Mouse (Mus musculus) cerebellum, adult 2 months (tissue): Measurements from ENCODE around the gene Capn3. TPM values are rescaled to one million over a fixed set of nuclear protein-coding genes. Genes with fewer than 3 reads are reported as not detected.

Source experiments
- DNase-seq, 2 experiments: peaks; one replicate each; pipeline ENCODE4 v3.0.0; 2021
- H3K27ac ChIP-seq: fragments of 200-500 bp; 2 replicates; pipeline ENCODE4 v1.5.1; 2012; ENCODE audit warnings: low read length, control low read depth, inconsistent platforms; ENCODE audit not compliant: insufficient read depth
- H3K27me3 ChIP-seq: fragments of 200-500 bp; 2 replicates; pipeline ENCODE4 v1.6.1; 2012; ENCODE audit warnings: inconsistent platforms, mild to moderate bottlenecking, low read length, moderate library complexity; ENCODE audit not compliant: control insufficient read depth, insufficient read depth
- H3K4me1 ChIP-seq: fragments of 200-500 bp; 2 replicates; pipeline ENCODE4 v1.6.1; 2011; ENCODE audit warnings: low read length; ENCODE audit not compliant: control insufficient read depth, insufficient read depth
- H3K4me3 ChIP-seq: fragments of 200-500 bp; replicated peaks from 2 replicates; pipeline ENCODE3; 2011; ENCODE audit warnings: mild to moderate bottlenecking, low read depth, low read length, control low read depth; ENCODE audit not compliant: insufficient read depth
- CTCF ChIP-seq: fragments of 200-500 bp; IDR thresholded peaks from 2 replicates; pipeline ENCODE4 v1.5.1; 2011; ENCODE audit warnings: low read depth, mild to moderate bottlenecking, control low read depth, low read length, moderate library complexity, borderline replicate concordance; ENCODE audit not compliant: insufficient read depth
- POLR2A ChIP-seq: fragments of 200-500 bp; IDR thresholded peaks from 2 replicates; pipeline ENCODE4 v1.6.1; 2011; ENCODE audit warnings: low read length, control low read depth, borderline replicate concordance; ENCODE audit not compliant: insufficient read depth
- WGBS: fragments of 180-500 bp; shearing (Covaris S2); methylation state at CpG from one replicate; pipeline ENCODE4 v1.1.7; 2018; 5-methylcytosine and 5-hydroxymethylcytosine counted together
- polyA plus RNA-seq: library from polyadenylated mRNA; depleted of rRNA; stranded (reverse); fragments of >200 nt; gene quantifications from 2 replicates; pipeline ENCODE4 v1.2.3, GENCODE M21; 2012

The Capn3 gene
- polyA plus RNA-seq, 1 experiment, result 1.7 TPM

- WGBS, result 94% methylated on average over 3 of the region's 3 CpGs
- TF ChIP-seq POLR2A (no peak), CTCF (no peak)
- H3K27ac ChIP-seq, result no peak overlapping the region
Observed at GRCm38 (mm10) chr2:120484241-120484640, 28.4 kb downstream of the Capn3 start.

GRCm38 (mm10) chr2:120493254-120493653 lies 37.4 kb downstream of the Capn3 start:
- H3K27ac ChIP-seq, result no peak overlapping the region
- no peak overlapping the region for H3K4me3 ChIP-seq
- H3K4me1 ChIP-seq, result no peaks in the 10 kb centered on the region
- 31% methylated on average over 4 of the region's 4 CpGs for WGBS
- DNase-seq, result no peak
- no peaks in the 10 kb centered on the region for H3K27me3 ChIP-seq
- no peak for TF ChIP-seq CTCF
- TF ChIP-seq POLR2A, result no peak

More at GRCm38 (mm10) chr2:120484241-120484640, 28.4 kb downstream of the Capn3 start:
- Histone ChIP-seq H3K4me3 (no peak overlapping the region), H3K27me3 (no peaks in the 10 kb centered on the region), H3K4me1 (no peaks in the 10 kb centered on the region)
- no peak for DNase-seq

GRCm38 (mm10) chr2:120496511-120496910 lies 40.7 kb downstream of the Capn3 start:
- DNase-seq, result no peak
- Histone ChIP-seq H3K4me1 (no peaks in the 10 kb centered on the region), H3K27me3 (no peaks in the 10 kb centered on the region), H3K4me3 (no peak overlapping the region), H3K27ac (no peak overlapping the region)
- WGBS, result 69% methylated on average over 3 of the region's 3 CpGs
- no peak for TF ChIP-seq CTCF
- TF ChIP-seq POLR2A, result no peak

GRCm38 (mm10) chr2:120499971-120500471 lies 44.2 kb downstream of the Capn3 start:
- 85% methylated on average over 6 of the region's 6 CpGs for WGBS
- H3K4me3 ChIP-seq, result no peak overlapping the region
- H3K4me1 ChIP-seq, result no peaks in the 10 kb centered on the region
- no peak overlapping the region for H3K27ac ChIP-seq
- TF ChIP-seq POLR2A (no peak), CTCF (no peak)
- H3K27me3 ChIP-seq, result no peaks in the 10 kb centered on the region
- DNase-seq, result no peak

GRCm38 (mm10) chr2:120501136-120501918 lies 45.5 kb downstream of the Capn3 start:
- TF ChIP-seq CTCF (no peak), POLR2A (no peak)
- no peak overlapping the region for H3K4me3 ChIP-seq
- WGBS, result 28% methylated on average over 17 of the region's 17 CpGs
- no peaks in the 10 kb centered on the region for H3K27me3 ChIP-seq
- DNase-seq, result no peak
- no peak overlapping the region for H3K27ac ChIP-seq
- no peaks in the 10 kb centered on the region for H3K4me1 ChIP-seq

- Histone ChIP-seq H3K27me3 (no peaks in the 10 kb centered on the region), H3K4me1 (no peaks in the 10 kb centered on the region), H3K4me3 (no peak overlapping the region), H3K27ac (no peak overlapping the region)
- TF ChIP-seq CTCF (no peak), POLR2A (no peak)
- WGBS, result 73% methylated on average over 13 of the region's 13 CpGs
- DNase-seq, result peak in 1 of 2 experiments; percentile 17
Observed at GRCm38 (mm10) chr2:120501931-120502604, 46.2 kb downstream of the Capn3 start.

GRCm38 (mm10) chr2:120502605-120502990 lies 46.8 kb downstream of the Capn3 start:
- Histone ChIP-seq H3K27me3 (no peaks in the 10 kb centered on the region), H3K27ac (no peak overlapping the region), H3K4me3 (no peak overlapping the region), H3K4me1 (no peaks in the 10 kb centered on the region)
- DNase-seq, result peak; percentile 22 to 40
- WGBS, result 51% methylated on average over 3 of the region's 3 CpGs
- TF ChIP-seq CTCF (no peak), POLR2A (no peak)
